Mouse (Mus musculus) cerebellum, postnatal 25 days (tissue): ENCODE data around the gene Iscu.

Source experiments
- DNase-seq, 2 experiments: peaks; one replicate each; pipeline ENCODE4 v3.0.0; 2021; ENCODE audit warnings: mixed read lengths in 2 of 2

The Iscu gene

DNA sequence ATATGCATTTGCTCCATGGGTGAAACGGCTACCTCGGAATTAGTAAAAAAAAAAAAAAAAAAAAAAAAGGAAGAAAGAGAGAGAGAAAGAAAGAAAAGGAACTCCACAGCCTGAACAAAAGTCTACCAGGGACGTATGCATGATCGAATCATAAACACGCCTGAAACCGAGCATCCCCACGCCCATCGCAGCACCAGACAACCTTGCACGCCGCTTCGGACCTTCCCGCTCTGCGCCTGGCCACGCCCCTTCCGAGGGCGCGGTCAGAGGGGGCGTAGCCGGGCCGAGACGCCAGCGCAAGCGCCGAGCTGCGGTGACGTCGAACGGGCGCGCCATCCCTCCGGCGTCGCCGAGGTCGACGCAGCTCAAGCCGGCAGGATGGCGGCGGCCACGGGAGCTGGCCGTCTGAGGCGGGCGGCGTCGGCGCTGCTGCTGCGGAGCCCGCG, at the start of gene Iscu, which contains the start of gene Sart3:
Gene Iscu, plus strand, starts transcription at position 299 of the 446 bp plus-strand sequence.
Gene Sart3, minus strand, starts transcription at position 61 of the 446 bp plus-strand sequence.
- peak; percentile 95 to 98 for DNase-seq

DNA sequence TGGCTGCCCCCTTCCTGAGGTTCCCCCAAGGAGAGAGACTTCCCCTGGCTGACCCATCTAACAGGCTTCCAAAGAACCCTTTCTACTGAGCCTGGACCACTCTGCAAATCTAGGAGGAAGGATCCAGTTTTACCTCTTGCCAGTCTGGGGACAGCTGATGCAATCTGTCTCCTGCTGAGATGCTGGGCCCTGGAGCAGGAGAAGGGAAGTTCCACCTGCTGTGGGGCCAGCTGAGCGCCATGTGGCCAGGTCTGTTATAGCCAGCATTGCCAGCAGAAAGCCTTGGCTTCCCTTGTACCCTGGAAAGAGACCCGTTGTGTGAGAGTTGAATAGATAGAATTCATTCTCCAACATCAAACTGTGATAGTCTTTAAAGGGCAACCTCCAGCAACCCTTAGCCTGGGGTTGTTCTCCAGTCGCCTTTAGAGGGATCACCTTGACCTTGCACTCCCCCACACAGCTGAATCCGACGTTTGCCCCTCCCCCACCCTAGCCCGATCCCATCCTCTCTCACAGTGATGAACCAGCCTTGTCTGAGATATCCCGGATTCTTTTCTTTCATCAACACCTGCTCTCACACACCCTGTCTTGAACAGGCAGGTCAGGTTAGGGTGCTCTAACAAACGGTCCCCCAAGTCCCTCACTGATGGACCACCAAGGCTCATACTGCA, 48.8 kb upstream of the Iscu start:
- DNase-seq = peak; percentile 99 to 100

DNA sequence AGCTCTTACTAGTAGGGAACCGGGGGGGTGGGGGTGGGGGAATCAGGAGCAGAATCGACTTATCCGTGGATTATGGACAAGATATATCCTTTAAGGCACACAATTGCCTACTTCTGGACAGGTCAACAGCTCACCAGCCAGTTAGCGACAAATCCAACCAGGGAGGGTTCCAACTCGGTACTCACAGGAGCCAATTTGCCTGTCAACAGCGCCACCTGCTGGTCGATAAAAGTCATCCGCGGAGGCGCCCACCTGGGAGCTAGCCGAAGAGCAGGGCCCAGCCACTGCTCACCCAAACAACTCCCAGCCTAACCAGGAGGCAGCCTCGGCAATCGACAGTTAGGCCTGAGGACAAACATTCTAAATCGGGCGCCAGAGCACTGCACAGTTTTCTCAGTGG, 48.1 kb upstream of the Iscu start, which contains the start of gene 1700069L16Rik:
Gene 1700069L16Rik, minus strand, starts transcription at position 327 of the 400 bp plus-strand sequence.
- peak; percentile 96 to 97 for DNase-seq

DNA sequence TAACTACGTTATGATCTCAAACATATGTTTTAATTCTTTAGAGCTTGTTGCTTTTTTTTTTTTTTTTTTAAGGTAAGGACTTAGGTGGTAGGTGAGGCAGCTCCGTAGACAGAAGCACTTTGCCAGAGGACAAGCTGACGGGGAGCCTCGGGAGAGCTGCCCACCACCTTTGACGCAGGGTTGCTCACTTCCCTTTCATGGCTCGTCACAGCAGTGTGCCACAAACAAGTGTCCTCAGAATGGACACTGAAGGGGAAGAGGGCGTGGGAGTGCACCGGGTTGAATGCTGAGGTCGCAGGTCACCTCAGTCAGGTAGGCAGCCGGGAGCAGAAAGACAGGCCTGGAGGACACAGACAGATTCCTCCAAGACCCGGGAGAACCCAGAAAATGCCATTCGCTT, 47.1 kb upstream of the Iscu start:
- DNase-seq = peak; percentile 36 to 42

DNA sequence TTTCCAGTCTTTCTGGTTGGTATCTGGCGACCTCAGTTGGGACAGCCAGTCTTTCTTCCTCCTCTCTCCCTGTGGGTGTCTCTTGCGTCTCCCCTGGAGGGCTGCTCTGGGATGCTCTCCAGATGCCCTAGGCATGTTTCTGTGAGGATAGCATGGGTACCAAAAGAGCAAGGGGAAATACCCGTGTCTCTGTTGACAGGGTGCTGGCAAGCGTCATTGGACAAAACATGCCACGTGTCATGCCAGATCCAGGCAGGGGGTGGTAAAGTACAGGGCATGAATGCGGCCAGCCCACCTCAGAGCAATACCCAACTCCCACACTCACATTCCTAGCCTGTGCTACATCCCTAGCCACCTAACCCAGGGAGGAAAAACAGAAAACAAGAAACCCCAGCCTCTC, 45.9 kb upstream of the Iscu start:
- DNase-seq = peak; percentile 74 to 79

DNA sequence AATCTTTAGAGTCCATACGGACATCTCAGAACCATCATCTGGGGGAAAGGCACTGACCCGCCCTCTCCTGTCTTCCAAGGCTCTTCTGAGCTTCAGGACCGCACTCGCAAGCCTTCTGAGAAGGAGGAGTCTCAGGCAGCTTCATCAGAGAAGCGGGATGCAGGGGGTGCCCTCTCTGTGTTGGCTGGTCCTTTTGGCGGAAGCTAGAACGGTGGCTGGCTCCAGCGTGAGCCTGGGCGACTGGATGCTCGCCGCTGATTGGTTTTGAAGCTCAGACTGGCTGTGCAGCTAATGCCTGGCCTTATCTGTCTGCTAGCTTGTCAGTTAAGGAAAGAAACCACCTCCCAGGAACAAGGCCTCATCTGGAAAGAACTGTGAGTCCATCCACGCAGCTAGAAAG, 45.3 kb upstream of the Iscu start:
- DNase-seq = peak; percentile 84 to 86

DNA sequence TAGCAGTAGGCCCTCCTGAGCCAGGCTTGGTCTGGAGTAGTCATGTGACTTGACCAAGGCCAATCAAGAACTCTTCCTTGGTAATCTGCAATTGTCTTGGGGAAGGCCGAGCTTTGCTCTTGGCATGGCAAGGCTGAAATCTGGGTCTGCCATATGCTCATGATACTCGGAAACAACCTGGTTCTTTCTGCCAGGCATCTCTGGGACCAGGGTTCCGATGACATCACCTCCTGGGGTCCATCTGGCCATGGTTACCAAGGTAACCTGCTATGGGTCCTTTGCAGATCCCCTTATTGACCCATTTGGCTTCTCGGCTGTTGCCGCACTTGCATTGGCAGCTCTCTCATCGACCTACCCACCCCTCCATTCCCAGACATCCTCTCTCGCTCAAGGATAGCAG, 44.5 kb upstream of the Iscu start:
- peak; percentile 93 to 94 for DNase-seq

DNA sequence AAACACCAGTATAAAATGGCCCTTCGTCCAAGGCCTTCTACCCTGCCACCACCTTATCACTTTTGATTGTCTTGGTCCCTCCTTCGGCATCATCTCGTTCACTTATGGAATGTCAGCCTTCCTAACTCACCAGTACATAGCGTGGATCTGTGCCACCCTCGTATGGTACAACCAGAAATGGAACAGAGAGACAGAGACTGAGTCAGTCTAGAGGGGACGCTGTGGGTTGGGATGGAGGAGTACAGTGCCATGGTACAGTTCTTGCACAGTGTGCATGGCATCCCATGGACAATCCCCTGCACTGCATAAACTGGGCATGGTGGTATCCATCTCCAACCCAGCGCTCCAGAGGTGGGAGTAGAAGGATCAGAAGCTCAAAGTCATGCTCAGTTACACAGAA, 43.9 kb upstream of the Iscu start:
- DNase-seq = peak in 1 of 2 experiments; percentile 47

DNA sequence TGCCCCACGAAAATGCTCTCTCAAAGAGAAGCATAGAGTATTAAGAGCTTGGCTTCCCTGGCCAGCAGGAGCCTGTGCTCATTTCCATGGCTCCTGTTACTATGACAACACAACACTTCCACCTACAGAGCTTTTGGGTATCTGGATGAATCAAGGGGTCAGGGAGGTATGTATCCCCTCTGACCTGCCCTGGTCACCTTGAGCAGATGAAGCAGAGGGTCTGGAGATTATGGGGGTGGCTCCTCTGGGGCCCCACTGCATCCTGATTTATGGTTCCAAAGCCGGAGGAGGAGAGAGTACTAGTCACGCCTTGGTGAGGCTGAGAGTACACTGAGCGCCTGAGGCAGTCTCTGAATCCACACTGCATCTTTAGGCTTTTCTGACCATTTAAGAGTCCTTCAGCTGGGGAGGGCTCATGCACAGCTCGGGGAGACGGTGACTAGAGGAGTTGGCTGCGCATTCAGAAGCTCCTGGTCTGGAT, 41.9 kb upstream of the Iscu start:
- peak; percentile 44 to 59 for DNase-seq

DNA sequence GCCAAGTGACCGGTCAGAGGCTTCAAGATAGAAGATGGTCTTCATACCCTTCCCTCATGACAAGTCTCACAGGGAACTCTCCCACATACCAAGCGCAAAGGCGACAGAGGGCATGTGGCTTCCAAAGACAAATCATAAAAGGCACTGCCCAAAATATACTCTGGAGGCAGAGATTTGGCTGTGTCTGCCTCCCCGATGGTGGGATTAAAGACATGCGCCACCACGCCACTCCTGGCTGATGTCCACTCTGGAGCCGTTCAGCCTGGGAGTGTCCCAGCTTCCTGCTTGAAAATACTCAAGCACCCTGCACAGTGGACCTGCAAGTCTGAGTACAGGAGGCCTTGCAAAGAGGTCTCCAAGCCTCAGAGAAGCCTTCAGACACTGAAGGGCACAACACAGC, 41.4 kb upstream of the Iscu start:
- peak; percentile 54 for DNase-seq

DNA sequence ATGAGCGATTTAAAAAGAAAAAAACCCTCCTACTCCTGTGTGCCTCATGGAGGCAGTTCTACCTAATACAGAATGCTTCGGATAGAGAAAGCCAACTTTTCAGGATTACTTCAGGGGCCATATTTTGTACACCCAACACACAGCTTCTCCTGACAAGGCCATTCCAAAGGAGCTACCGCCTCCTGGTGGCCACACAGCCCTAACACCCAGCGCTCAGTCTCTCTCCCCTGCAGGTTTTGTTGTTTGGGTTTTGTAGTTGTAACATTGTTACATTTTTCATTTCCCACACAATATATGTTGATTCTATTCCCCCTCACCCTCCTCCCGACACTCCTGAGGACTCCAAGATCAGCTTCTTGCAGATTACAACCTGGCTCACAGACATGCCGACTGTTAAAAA, 40.4 kb upstream of the Iscu start:
- DNase-seq = peak; percentile 81 to 90

DNA sequence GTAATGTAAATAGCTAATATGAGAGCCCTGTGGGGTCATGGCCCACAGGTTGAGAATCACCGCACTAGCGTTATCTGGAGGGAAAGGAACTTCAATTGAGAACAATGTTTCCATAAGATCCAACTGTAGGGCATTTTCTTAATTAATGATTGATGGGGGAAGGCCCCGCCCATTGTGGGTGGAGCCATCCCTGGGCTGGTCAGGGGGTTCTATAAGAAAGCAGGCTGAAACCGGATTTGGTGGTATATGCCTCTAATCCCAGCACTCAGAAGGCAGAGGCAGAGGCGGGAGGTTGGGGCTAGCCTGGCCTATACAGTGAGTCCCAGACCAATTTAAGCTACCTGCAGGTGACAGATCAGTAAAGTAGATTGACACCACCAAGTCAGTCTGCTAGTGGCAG, 38.2 kb upstream of the Iscu start:
- DNase-seq = no peak

DNA sequence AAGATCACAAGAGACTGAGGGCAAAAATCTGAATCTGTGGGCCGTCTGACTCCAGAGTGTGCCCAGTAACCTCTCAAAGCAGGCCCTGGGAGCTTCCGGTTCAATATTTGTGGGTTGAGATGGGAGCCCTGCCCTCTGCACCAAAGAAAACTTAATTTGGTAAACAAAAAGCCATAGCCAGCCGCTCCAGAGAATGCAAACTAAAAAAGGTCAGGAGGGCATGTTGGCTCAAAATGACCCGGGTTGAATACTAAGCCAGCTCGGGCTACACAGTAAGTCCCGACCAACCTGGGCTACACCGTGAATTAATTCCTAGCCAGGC, 37.6 kb upstream of the Iscu start:
- DNase-seq = no peak

DNA sequence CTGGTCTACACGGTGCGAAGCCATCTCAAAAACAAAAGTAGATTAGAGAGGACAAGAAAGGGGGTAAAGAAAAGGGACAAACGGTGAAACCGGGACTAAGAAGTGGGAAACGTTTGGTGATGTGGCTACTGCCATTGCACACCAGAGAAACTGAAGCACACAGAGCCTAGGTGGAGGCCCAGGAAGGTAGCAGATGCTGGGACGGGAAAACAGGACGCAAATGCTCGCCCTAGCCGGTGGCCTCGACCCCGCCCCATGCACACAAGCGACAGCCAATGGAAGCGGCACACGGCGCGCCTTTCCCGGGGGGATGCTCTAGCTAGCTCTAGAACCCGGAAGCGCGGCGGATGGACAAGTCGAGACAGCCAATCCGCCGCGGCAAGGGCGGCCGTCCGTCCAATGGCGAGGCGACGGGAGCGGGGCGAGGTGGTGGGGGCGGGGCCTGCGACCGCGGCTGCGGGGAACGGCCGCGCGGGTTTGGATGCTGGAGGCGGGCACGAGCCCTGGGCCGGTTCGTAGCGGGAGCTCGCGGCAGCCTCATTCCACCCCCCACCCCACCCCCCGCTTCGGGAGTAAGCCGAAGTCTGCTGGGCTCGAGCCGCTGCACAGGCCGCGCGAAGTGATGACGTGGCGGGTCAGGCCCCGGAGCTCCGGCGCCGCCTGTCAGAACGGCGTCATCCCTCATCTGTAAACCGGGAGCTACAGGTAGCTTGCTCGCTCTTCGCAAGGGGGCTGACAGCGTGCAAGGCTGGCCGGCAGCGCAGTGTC, 37.0 kb upstream of the Iscu start, which contains the start of gene Ficd:
Gene Ficd, plus strand, starts transcription at position 459 of the 768 bp plus-strand sequence.
- DNase-seq = peak; percentile 93 to 96

DNA sequence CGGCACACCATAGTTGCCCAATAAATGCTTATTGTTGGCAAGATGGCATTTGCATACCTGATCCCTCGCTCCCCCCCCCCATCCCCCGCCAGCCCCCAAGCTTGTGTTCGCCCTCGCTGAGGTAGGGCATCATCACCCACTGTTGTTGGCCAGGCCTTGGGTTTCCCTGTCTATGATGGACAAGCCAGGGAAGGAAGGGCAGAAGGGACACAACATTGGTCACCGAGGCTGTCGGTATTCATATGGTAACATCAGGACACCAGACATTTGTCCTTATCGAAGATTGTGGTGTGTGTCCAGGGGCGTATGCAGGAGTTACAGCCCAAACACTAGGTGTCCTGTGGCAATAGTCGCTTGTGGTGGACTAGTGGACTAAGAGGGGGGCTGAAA, 36.4 kb upstream of the Iscu start:
- no peak for DNase-seq

DNA sequence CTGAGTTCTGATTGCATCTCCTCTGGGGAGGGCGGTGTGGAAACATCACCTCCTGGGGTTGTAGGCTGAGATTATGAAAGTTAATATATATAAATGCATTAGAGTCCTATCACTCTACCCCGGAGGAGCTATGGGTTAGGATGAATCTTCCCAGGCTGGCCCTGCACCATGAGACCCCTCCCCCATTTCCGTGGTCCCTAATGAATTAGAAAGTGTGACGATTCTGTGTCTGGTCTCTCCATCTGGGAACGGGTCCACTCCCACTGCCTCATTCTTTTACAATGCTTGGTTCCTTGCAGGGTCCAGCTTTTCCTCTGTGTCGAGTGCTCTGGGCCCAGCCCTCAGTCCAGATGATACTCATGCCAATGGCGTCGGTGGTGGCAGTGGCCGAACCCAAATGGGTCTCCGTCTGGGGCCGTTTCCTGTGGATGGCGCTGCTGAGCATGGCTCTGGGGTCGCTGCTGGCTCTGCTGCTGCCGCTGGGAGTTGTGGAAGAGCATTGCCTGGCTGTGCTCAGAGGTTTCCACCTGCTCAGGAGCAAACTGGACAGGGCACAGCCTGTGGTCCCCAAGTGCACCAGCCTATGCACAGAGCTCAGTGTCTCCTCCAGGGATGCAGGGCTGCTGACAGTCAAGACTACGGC, 35.9 kb upstream of the Iscu start:
- DNase-seq = peak; percentile 28 to 60

DNA sequence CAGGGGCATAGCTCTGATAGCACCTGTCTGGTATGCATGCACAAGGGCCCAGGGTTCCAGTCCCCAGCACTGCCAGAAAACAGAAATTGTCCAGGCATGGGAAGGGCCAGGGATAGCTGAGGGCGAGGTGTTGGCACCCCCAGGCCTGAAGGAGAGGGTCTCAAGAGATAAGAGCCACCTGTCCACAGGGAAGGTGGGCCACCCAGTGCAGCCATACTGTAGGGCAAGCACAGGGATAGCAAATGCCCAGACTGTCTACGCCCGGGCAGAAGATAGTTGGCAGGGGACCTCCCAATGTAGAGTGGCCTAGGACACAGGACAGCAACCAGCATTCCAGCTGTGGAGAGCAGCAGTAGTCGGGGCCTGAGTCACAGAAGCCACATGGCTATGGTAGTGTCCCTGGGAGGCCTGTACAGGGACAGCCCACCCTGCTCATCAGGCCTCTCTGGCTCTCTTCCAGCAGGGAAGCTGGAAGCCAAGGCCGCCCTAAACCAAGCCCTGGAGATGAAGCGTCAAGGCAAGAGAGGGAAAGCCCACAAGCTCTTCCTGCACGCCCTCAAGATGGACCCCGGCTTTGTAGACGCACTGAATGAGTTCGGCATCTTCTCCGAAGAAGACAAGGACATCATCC, 34.8 kb upstream of the Iscu start:
- DNase-seq = no peak

DNA sequence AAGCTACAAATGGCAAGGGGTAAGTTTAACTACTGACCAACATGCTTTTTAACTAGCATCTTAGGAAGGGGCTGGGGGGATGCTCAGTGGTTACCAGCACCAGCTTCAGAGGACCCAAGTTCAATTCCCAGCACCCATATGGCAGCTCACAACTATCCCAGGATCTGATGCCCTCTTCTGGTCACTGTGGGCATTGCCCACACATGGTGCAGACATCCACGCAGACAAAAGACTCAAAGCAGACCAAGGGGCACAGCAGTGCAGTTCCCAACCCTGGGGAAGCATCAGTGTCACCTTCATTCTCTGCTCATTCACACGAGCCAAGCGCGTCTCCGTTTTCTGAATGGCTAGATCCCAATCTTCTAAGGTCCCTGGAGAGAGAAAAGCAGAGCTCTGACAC, 24.9 kb upstream of the Iscu start:
- DNase-seq = no peak

DNA sequence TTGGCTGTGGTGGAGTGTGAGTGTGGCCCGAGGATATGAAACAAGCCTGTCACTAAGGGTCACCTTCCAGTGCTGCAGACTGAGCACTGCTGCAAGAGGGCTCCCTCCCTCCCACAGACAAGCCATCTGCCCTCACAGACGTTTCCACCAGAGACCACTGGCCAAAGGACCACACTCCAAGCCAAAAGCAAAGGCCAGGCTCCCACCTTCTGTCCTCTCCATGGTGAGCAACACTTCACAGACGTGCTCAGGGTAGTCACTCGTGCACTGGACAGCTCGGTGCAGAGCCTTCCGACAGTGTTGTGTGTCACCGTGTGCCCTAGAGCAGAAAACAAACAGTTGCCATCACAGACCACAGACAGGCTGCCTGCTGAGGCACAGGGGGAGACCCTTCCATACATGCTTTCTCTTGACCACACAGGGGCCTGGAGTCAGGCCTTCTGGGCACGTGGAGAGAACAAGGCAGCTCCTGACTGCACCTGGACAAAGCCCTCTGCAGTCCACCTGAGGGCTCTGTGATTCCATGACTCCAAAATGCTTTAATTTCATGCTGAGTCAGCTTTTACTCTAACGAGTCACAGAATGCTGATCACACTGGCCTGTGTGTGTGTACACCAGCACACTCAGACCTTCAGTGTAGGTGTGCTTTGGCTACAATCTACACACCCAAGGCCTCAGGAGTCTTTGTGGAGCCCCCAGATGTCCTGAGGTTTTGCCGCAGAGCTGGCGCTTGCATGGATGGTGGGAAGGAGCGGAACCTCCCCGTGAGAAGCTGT, 23.8 kb upstream of the Iscu start:
- DNase-seq = peak; percentile 66 to 76

DNA sequence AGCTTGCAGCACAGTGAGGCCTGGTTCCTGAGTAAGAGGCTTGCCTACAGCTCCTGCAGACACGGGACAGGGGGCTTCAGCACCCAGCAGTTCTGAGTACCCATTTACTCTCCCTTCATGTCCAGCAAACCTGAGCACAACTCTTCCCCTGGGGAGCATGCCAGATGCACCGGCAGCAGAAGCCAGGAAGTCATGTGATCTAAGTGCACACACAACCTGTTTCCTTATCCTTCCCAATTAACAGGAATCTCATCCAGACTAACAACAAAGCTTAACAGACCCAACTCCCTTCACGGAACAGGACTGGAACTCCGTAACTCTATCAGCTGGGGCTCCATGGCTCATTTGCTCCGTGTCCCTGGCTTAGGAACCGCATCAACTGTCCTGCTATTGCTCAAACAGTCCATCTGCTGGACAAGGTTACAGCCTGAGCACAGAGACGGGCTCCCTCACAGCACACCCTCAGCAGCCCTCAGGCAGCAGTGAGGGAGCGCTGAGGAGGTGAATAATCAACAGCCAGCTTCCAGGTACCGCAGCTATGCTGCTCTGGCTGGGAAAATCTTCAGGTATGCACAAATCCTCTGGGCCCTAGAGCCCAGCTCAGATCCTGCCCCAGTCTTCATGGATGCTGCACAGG, 20.9 kb upstream of the Iscu start:
- DNase-seq = peak; percentile 59

DNA sequence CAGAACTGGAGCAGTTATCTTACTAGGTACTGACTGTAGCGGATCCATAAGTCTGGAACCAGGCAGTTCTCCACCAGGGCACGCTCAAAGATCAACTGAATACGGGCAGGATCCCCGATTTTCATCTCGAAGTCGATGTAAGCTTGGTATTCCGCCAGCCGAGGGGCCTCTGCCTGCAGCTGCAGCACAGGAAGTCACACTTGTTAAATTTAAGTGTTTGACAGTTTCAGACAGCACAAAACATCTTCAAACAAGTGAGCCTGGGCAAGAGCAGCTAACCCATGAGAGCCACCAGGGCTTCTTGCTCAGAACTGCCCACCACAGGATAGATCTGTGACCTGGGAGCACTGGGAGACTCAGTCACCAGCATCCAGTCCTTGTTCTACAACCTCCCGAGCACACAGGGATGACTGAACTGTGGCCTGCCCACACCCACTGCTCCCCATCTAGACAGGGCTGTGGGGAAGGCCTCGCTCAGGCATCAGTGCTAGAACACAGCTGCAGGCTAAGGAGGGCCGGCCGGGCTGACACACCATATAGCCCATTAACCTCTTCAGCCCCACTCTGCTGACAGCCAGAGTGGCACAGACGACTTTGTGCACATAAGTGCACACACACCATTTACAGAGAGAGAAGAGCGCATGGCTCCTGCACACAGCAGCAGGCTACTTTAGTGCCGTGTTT, 17.1 kb upstream of the Iscu start:
- DNase-seq = no peak
